Mouse (Mus musculus) limb, embryonic 14.5 days (tissue): Measurements from ENCODE around the gene Rab5if. TPM values are rescaled to one million over a fixed set of nuclear protein-coding genes. Genes with fewer than 3 reads are reported as not detected.

Experiments used
- ATAC-seq: fragments of 200-750 bp; cut with Nextera tagmentation; 2 replicates; pipeline ENCODE4 v1.8.0; 2017; ENCODE audit warnings: low read depth, moderate number of reproducible peaks, moderate TSS enrichment; ENCODE audit not compliant: low FRiP score
- DNase-seq: peaks from one replicate; pipeline ENCODE4 v3.0.0-alpha.2; 2015; ENCODE audit warnings: low spot score
- H3K27ac ChIP-seq: fragments of 300-500 bp; sonication (generic); replicated peaks from 2 replicates; pipeline ENCODE4 v1.5.1; 2014; ENCODE audit warnings: low read depth, mild to moderate bottlenecking, low read length, moderate library complexity, mixed read lengths
- H3K27me3 ChIP-seq: fragments of 300-500 bp; sonication (generic); 2 replicates; pipeline ENCODE4 v1.6.1; 2014; ENCODE audit warnings: low read length, mixed read lengths; ENCODE audit not compliant: control insufficient read depth, insufficient read depth
- H3K36me3 ChIP-seq: fragments of 300-500 bp; sonication (generic); 2 replicates; pipeline ENCODE4 v1.6.1; 2014; ENCODE audit warnings: mild to moderate bottlenecking, low read length, moderate library complexity, mixed read lengths; ENCODE audit not compliant: control insufficient read depth, insufficient read depth
- H3K4me1 ChIP-seq: fragments of 300-500 bp; sonication (generic); 2 replicates; pipeline ENCODE4 v1.6.1; 2014; ENCODE audit warnings: antibody characterized with exemption, low read length, mixed read lengths; ENCODE audit not compliant: control insufficient read depth, insufficient read depth
- H3K4me2 ChIP-seq: fragments of 300-500 bp; sonication (generic); replicated peaks from 2 replicates; pipeline ENCODE4 v1.6.1; 2014; ENCODE audit warnings: low read depth, mild to moderate bottlenecking, low read length, moderate library complexity; ENCODE audit not compliant: severe bottlenecking
- H3K4me3 ChIP-seq: fragments of 300-500 bp; sonication (generic); replicated peaks from 2 replicates; pipeline ENCODE4 v1.5.1; 2014; ENCODE audit warnings: low read length
- H3K9ac ChIP-seq: fragments of 300-500 bp; sonication (generic); 2 replicates; pipeline ENCODE4 v1.6.1; 2014; ENCODE audit warnings: mild to moderate bottlenecking, low read depth, low read length, moderate library complexity; ENCODE audit not compliant: severe bottlenecking
- H3K9me3 ChIP-seq: fragments of 300-500 bp; sonication (generic); 2 replicates; pipeline ENCODE4 v1.6.1; 2016; ENCODE audit warnings: low read length; ENCODE audit not compliant: control insufficient read depth
- POLR2A ChIP-seq: fragments of 200-500 bp; IDR thresholded peaks from 2 replicates; pipeline ENCODE4 v1.8.0; 2012; ENCODE audit warnings: inconsistent platforms, mild to moderate bottlenecking, moderate library complexity, borderline replicate concordance; ENCODE audit not compliant: insufficient read depth, insufficient read length; ENCODE audit errors: extremely low read depth
- WGBS: fragments of 180-500 bp; shearing (Covaris S2); extraction: QIAGEN DNeasy Blood & Tissue Kit; methylation state at CpG from one replicate; pipeline ENCODE4 v1.1.7; 2014; 5-methylcytosine and 5-hydroxymethylcytosine counted together
- polyA plus RNA-seq, 2 experiments: library from polyadenylated mRNA; depleted of rRNA in 1 of 2; stranded (reverse) in 1 of 2; unstranded in 1 of 2; fragments of >200 nt; fragmentation: Nextera tagmentation in 1 of 2; extraction: Ambion mirVana in 1 of 2; gene quantifications; 2 replicates each; pipeline versions ENCODE4 v1.2.1 to v1.2.3; 2012 to 2014

The Rab5if gene
- polyA plus RNA-seq, 2 experiments: 106 to 171 TPM

- no peak overlapping the region for H3K4me3 ChIP-seq
- H3K4me2 ChIP-seq: no peak overlapping the region
- H3K36me3 ChIP-seq: peaks cover 64% of the 10 kb centered on the region
- H3K9me3 ChIP-seq: peaks cover 23% of the 10 kb centered on the region
- H3K27me3 ChIP-seq: no peaks in the 10 kb centered on the region
- no peak for TF ChIP-seq POLR2A
- H3K9ac ChIP-seq: no peak overlapping the region
- ATAC-seq (no peak), DNase-seq (no peak)
- H3K4me1 ChIP-seq: no peaks in the 10 kb centered on the region; the same call in 1 of the 2 replicates
- H3K27ac ChIP-seq: no peak overlapping the region
- WGBS: 94% methylated on average over 11 of the region's 11 CpGs
Observed at GRCm38 (mm10) chr2:156834336-156834735, 28.6 kb upstream of the Rab5if start.

- no peak for TF ChIP-seq POLR2A
- H3K4me1 ChIP-seq: peaks cover 23% of the 10 kb centered on the region
- H3K9me3 ChIP-seq: no peaks in the 10 kb centered on the region
- H3K9ac ChIP-seq: peak overlapping the region; percentile 93; the same call in 1 of the 2 replicates
- no peak for ATAC-seq
- peak overlapping the region; percentile 83 for H3K4me3 ChIP-seq
- DNase-seq: no peak
- H3K4me2 ChIP-seq: peak overlapping the region; percentile 82
- no peaks in the 10 kb centered on the region for H3K27me3 ChIP-seq
- H3K36me3 ChIP-seq: peaks cover 24% of the 10 kb centered on the region
- 66% methylated on average over 6 of the region's 6 CpGs for WGBS
- H3K27ac ChIP-seq: peak overlapping the region; percentile 34; the same call in 1 of the 2 replicates
Observed at GRCm38 (mm10) chr2:156838839-156839238, 24.1 kb upstream of the Rab5if start.

- ATAC-seq: peak; percentile 84
- peaks cover 21% of the 10 kb centered on the region for H3K36me3 ChIP-seq
- WGBS: 3% methylated on average over 49 of the region's 61 CpGs
- H3K9ac ChIP-seq: peak within 1 kb of the TSS; percentile 93
- H3K9me3 ChIP-seq: no peaks in the 10 kb centered on the region
- H3K27me3 ChIP-seq: no peaks in the 10 kb centered on the region
- peak; percentile 94 for DNase-seq
- H3K27ac ChIP-seq: peak within 1 kb of the TSS; percentile 93
- peak within 1 kb of the TSS; percentile 82 for H3K4me2 ChIP-seq
- peak; percentile 40; the same call in 1 of the 2 replicates for TF ChIP-seq POLR2A
- H3K4me3 ChIP-seq: peak within 1 kb of the TSS; percentile 83
- peaks cover 30% of the 10 kb centered on the region for H3K4me1 ChIP-seq
Observed at GRCm38 (mm10) chr2:156839319-156840191, 23.4 kb upstream of the Rab5if start, which contains the start of gene Tgif2. Tgif2 (plus strand) TSS chr2:156840007.

GRCm38 (mm10) chr2:156840301-156841027, 22.5 kb upstream of the Rab5if start:
- peak overlapping the region; percentile 82 for H3K4me2 ChIP-seq
- ATAC-seq: peak; percentile 24
- 1% methylated on average over 31 of the region's 79 CpGs for WGBS
- peak; percentile 54 for DNase-seq
- peaks cover 22% of the 10 kb centered on the region for H3K36me3 ChIP-seq
- peaks cover 37% of the 10 kb centered on the region for H3K4me1 ChIP-seq
- peak overlapping the region; percentile 93 for H3K27ac ChIP-seq
- H3K27me3 ChIP-seq: no peaks in the 10 kb centered on the region
- peak overlapping the region; percentile 83 for H3K4me3 ChIP-seq
- H3K9me3 ChIP-seq: no peaks in the 10 kb centered on the region
- peak overlapping the region; percentile 93 for H3K9ac ChIP-seq
- TF ChIP-seq POLR2A: 0 out of 2 replicates have a peak, but pooled peaks have one; percentile 14
